In the genomic region with DNA sequence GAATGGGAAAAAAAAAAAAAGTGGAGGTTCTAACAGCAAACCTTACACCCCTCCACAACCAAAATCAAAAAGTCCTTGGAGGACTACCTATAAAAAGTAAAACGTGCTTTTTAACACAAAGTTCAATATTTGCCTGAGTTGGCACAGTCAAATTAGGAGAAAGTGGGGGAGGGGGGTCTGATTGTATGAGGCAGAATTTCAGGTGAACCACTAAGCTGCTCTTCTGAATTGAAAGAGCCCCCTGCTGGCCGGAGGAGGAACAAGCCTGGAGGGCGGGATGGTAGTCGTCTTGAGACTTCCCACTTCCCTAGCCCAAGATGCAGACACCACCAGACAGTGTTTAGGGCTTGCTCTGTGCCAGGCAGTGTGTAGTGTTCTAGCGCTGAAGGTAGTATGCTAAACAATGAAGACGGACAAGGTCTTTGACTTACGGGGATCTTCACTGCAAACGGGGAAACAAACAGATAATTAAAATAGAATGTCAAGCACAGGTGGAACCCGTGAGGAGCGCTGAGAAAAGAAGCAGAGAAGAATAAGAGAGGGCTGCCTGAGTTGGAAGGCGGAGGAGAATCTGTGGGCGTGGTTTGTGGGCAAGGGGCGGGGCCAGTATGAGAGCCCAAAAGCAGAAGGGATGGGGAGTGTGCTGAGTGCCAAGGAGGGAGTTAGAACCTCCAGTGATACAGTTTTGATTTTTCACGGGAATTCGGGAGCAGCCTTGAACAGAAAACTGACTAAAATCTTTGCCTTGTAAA, we compare ENCODE assay signal across 8 mouse cellular contexts.
DNase-seq lines count a peak whose midpoint lies in the region; ATAC-seq and TF ChIP-seq lines count a peak whose summit lies in the region.

No protein-coding gene starts in this region.

- peak; percentile 49 for TF ChIP-seq CTCF in G1E (IDR thresholded peaks at IDR 0.05; ENCODE audit: low read depth, low read length)
- peak; percentile 85 for TF ChIP-seq CTCF in lung, postnatal 0 days (IDR thresholded peaks at IDR 0.05)

- TF ChIP-seq EP300 in lung, postnatal 0 days (IDR thresholded peaks at IDR 0.05): no peak

- H3K9me3 ChIP-seq in G1E (replicated peaks): no peaks in the 10 kb centered on the region
- no peaks in the 10 kb centered on the region for H3K9me3 ChIP-seq in hindbrain, embryonic 11.5 days (ENCODE audit: control insufficient read depth, low read length)
- H3K9me3 ChIP-seq in lung, postnatal 0 days (ENCODE audit: low read length): no peaks in the 10 kb centered on the region

- no peaks in the 10 kb centered on the region for H3K36me3 ChIP-seq in G1E (replicated peaks)
- no peaks in the 10 kb centered on the region for H3K36me3 ChIP-seq in hindbrain, embryonic 11.5 days (ENCODE audit: control insufficient read depth, insufficient read depth, low read length)
- H3K36me3 ChIP-seq in lung, postnatal 0 days (ENCODE audit: insufficient read depth, low read length): no peaks in the 10 kb centered on the region

- no peak for ATAC-seq in G1E (ENCODE audit: extremely low read depth, insufficient number of reproducible peaks, low FRiP score, poor library complexity, severe bottlenecking)
- peak; percentile 35; the same call in 1 of the 2 replicates for ATAC-seq in hindbrain, embryonic 11.5 days (ENCODE audit: low FRiP score)
- peak; percentile 80 for ATAC-seq in lung, postnatal 0 days

- WGBS in hindbrain, embryonic 11.5 days: 3% methylated on average over 15 of the region's 15 CpGs
- WGBS in lung, postnatal 0 days: 6% methylated on average over 15 of the region's 15 CpGs

- H3K9ac ChIP-seq in hindbrain, embryonic 11.5 days (ENCODE audit: low read depth, low read length): no peak overlapping the region
- no peak overlapping the region for H3K9ac ChIP-seq in lung, postnatal 0 days (replicated peaks; ENCODE audit: low read depth)

- peaks cover 5% of the 10 kb centered on the region for H3K4me1 ChIP-seq in G1E (ENCODE audit: insufficient read depth, low read depth, low read length)
- no peaks in the 10 kb centered on the region; the same call in 1 of the 2 replicates for H3K4me1 ChIP-seq in hindbrain, embryonic 11.5 days (replicated peaks; ENCODE audit: control insufficient read depth, insufficient read depth, low read length)
- no peaks in the 10 kb centered on the region for H3K4me1 ChIP-seq in lung, postnatal 0 days (ENCODE audit: insufficient read depth, low read depth, low read length)

- no peak overlapping the region for H3K4me3 ChIP-seq in G1E (ENCODE audit: low read depth, low read length)
- H3K4me3 ChIP-seq in hindbrain, embryonic 11.5 days (ENCODE audit: low read depth, low read length): no peak overlapping the region
- H3K4me3 ChIP-seq in lung, postnatal 0 days (ENCODE audit: low read depth, low read length): no peak overlapping the region

- H3K27me3 ChIP-seq in G1E (ENCODE audit: insufficient read depth, low read length): peaks cover 10% of the 10 kb centered on the region
- H3K27me3 ChIP-seq in hindbrain, embryonic 11.5 days (ENCODE audit: control insufficient read depth, insufficient read depth, low read length): no peaks in the 10 kb centered on the region
- H3K27me3 ChIP-seq in lung, postnatal 0 days (replicated peaks; ENCODE audit: insufficient read depth, low read length): no peaks in the 10 kb centered on the region

- peak; percentile 37 for DNase-seq in G1E (ENCODE audit: low spot score)
- DNase-seq in cerebellum, adult 8-10 months: peak; percentile 60
- DNase-seq in frontal cortex, adult 2 months (ENCODE audit: extremely low spot score in 1 of 2, low spot score in 1 of 2): peak; percentile 42 to 92
- DNase-seq in hindbrain, embryonic 11.5 days (ENCODE audit: low spot score): peak; percentile 85
- peak; percentile 79 for DNase-seq in layer of hippocampus, adult 9-11 months
- DNase-seq in lung, postnatal 0 days (ENCODE audit: low spot score): peak; percentile 79
- DNase-seq in ovary, postnatal 14 days (ENCODE audit: low spot score): peak; percentile 87
- DNase-seq in thymus, postnatal 10 days (ENCODE audit: low spot score in 2 of 2): peak; percentile 84 to 89

- H3K27ac ChIP-seq in hindbrain, embryonic 11.5 days (ENCODE audit: low read depth, low read length): no peak overlapping the region
- no peak overlapping the region for H3K27ac ChIP-seq in lung, postnatal 0 days (ENCODE audit: low read length)

- H3K4me2 ChIP-seq in hindbrain, embryonic 11.5 days (replicated peaks; ENCODE audit: low read depth, low read length): no peak overlapping the region
- 0 out of 2 replicates have a peak overlapping the region, but pooled peaks have one; percentile 3 for H3K4me2 ChIP-seq in lung, postnatal 0 days (replicated peaks; ENCODE audit: low read depth, low read length)

Comparison
In these comparisons a context has a peak if more than half of its experiments do, and no peak if none do; other contexts are left out.
1. DNase-seq: peak in every context shown above with its lines; median percentile 87 in ovary, postnatal 14 days; 86 in thymus, postnatal 10 days; 85 in hindbrain, embryonic 11.5 days; 79 in layer of hippocampus, adult 9-11 months; 79 in lung, postnatal 0 days; 67 in frontal cortex, adult 2 months; 60 in cerebellum, adult 8-10 months; 37 in G1E.